Mouse (Mus musculus) erythroblast, embryonic 14.5 days (primary cell): ENCODE measurements around the gene Barhl2.

Experiments used
- GATA1 ChIP-seq: IDR thresholded peaks from 2 replicates; pipeline ENCODE4 v1.6.1; 2012; ENCODE audit warnings: low read length, inconsistent platforms, mixed read lengths
- TAL1 ChIP-seq: IDR thresholded peaks from 3 replicates; pipeline ENCODE4 v1.6.1; 2012; ENCODE audit warnings: low read length, inconsistent platforms, mixed read lengths

GRCm38 (mm10) chr5:106447951-106448797 lies 9.8 kb downstream of the Barhl2 start:
- TF ChIP-seq GATA1 (no peak), TAL1 (no peak)
